Mouse (Mus musculus): ENCODE data around the gene Megf9. TPM values are rescaled to one million over a fixed set of nuclear protein-coding genes. Genes with fewer than 3 reads are reported as not detected.

Megf9 gene
- polyA plus RNA-seq, 1 experiment, result 1.1 TPM

DNA sequence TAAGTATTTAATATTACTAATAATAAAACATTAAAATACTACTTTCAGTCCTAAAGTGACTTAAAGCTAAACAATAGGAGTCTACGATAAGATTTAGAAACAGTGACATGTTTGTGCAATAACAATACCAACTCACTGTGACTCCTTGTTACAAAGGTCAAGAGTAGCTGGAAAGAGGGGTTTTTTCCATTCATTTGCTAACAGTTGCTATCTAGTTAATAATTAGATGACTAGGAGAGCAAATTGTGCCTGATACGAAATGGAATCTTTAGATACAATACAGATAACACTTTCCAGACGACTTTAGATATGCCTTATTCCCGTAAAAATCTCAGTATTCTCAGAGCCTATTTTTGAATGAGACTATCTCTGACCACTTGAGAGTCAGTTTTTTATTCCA, 52.9 kb downstream of the Megf9 start:
- Histone ChIP-seq H3K27me3 (ENCODE audit: control insufficient read depth, insufficient read depth, low read length, poor library complexity, severe bottlenecking) (no peaks in the 10 kb centered on the region), H3K9ac (ENCODE audit: low read depth, poor library complexity, severe bottlenecking) (no peak overlapping the region), H3K27ac (ENCODE audit: insufficient read depth, low read length) (no peak overlapping the region), H3K36me3 (ENCODE audit: control insufficient read depth, insufficient read depth, low read length, poor library complexity, severe bottlenecking) (no peaks in the 10 kb centered on the region), H3K4me1 (ENCODE audit: control insufficient read depth, insufficient read depth, low read length) (no peaks in the 10 kb centered on the region), H3K9me3 (replicated peaks; ENCODE audit: control insufficient read depth, insufficient read depth, low read length, poor library complexity, severe bottlenecking) (no peaks in the 10 kb centered on the region), H3K4me3 (ENCODE audit: low read depth, low read length) (no peak overlapping the region)
- TF ChIP-seq EP300 (IDR thresholded peaks at IDR 0.05; ENCODE audit: insufficient read depth, low read depth, low read length) (no peak), CTCF (IDR thresholded peaks at IDR 0.05; ENCODE audit: low read depth, low read length) (no peak), POLR2A (IDR thresholded peaks at IDR 0.05; ENCODE audit: insufficient read depth, low read length) (no peak)

GRCm38 (mm10) chr4:70471398-70471797, 63.4 kb downstream of the Megf9 start:
- no peak overlapping the region for H3K27ac ChIP-seq (ENCODE audit: insufficient read depth, low read length)
- no peak for TF ChIP-seq POLR2A (IDR thresholded peaks at IDR 0.05; ENCODE audit: insufficient read depth, low read length)
- TF ChIP-seq CTCF (IDR thresholded peaks at IDR 0.05; ENCODE audit: low read depth, low read length), result no peak
- TF ChIP-seq EP300 (IDR thresholded peaks at IDR 0.05; ENCODE audit: insufficient read depth, low read depth, low read length), result no peak
- H3K4me3 ChIP-seq (ENCODE audit: low read depth, low read length), result no peak overlapping the region
- no peaks in the 10 kb centered on the region for H3K27me3 ChIP-seq (ENCODE audit: control insufficient read depth, insufficient read depth, low read length, poor library complexity, severe bottlenecking)
- no peaks in the 10 kb centered on the region for H3K36me3 ChIP-seq (ENCODE audit: control insufficient read depth, insufficient read depth, low read length, poor library complexity, severe bottlenecking)
- H3K9ac ChIP-seq (ENCODE audit: low read depth, poor library complexity, severe bottlenecking), result no peak overlapping the region
- H3K4me1 ChIP-seq (ENCODE audit: control insufficient read depth, insufficient read depth, low read length), result no peaks in the 10 kb centered on the region
- no peaks in the 10 kb centered on the region for H3K9me3 ChIP-seq (replicated peaks; ENCODE audit: control insufficient read depth, insufficient read depth, low read length, poor library complexity, severe bottlenecking)

GRCm38 (mm10) chr4:70465921-70466689, 68.7 kb downstream of the Megf9 start:
- Histone ChIP-seq H3K9me3 (replicated peaks; ENCODE audit: control insufficient read depth, insufficient read depth, low read length, poor library complexity, severe bottlenecking) (no peaks in the 10 kb centered on the region), H3K4me3 (ENCODE audit: low read depth, low read length) (no peak overlapping the region), H3K27me3 (ENCODE audit: control insufficient read depth, insufficient read depth, low read length, poor library complexity, severe bottlenecking) (no peaks in the 10 kb centered on the region), H3K9ac (ENCODE audit: low read depth, poor library complexity, severe bottlenecking) (no peak overlapping the region), H3K4me1 (ENCODE audit: control insufficient read depth, insufficient read depth, low read length) (no peaks in the 10 kb centered on the region), H3K36me3 (ENCODE audit: control insufficient read depth, insufficient read depth, low read length, poor library complexity, severe bottlenecking) (no peaks in the 10 kb centered on the region), H3K27ac (ENCODE audit: insufficient read depth, low read length) (no peak overlapping the region)
- TF ChIP-seq POLR2A (IDR thresholded peaks at IDR 0.05; ENCODE audit: insufficient read depth, low read length), result no peak
- no peak for TF ChIP-seq EP300 (IDR thresholded peaks at IDR 0.05; ENCODE audit: insufficient read depth, low read depth, low read length)
- no peak for TF ChIP-seq CTCF (IDR thresholded peaks at IDR 0.05; ENCODE audit: low read depth, low read length)

GRCm38 (mm10) chr4:70463302-70463701, 71.5 kb downstream of the Megf9 start:
- Histone ChIP-seq H3K9me3 (replicated peaks; ENCODE audit: control insufficient read depth, insufficient read depth, low read length, poor library complexity, severe bottlenecking) (no peaks in the 10 kb centered on the region), H3K36me3 (ENCODE audit: control insufficient read depth, insufficient read depth, low read length, poor library complexity, severe bottlenecking) (no peaks in the 10 kb centered on the region), H3K9ac (ENCODE audit: low read depth, poor library complexity, severe bottlenecking) (no peak overlapping the region), H3K4me3 (ENCODE audit: low read depth, low read length) (no peak overlapping the region), H3K4me1 (ENCODE audit: control insufficient read depth, insufficient read depth, low read length) (no peaks in the 10 kb centered on the region), H3K27ac (ENCODE audit: insufficient read depth, low read length) (no peak overlapping the region), H3K27me3 (ENCODE audit: control insufficient read depth, insufficient read depth, low read length, poor library complexity, severe bottlenecking) (no peaks in the 10 kb centered on the region)
- TF ChIP-seq POLR2A (IDR thresholded peaks at IDR 0.05; ENCODE audit: insufficient read depth, low read length) (no peak), CTCF (IDR thresholded peaks at IDR 0.05; ENCODE audit: low read depth, low read length) (no peak), EP300 (IDR thresholded peaks at IDR 0.05; ENCODE audit: insufficient read depth, low read depth, low read length) (no peak)

DNA sequence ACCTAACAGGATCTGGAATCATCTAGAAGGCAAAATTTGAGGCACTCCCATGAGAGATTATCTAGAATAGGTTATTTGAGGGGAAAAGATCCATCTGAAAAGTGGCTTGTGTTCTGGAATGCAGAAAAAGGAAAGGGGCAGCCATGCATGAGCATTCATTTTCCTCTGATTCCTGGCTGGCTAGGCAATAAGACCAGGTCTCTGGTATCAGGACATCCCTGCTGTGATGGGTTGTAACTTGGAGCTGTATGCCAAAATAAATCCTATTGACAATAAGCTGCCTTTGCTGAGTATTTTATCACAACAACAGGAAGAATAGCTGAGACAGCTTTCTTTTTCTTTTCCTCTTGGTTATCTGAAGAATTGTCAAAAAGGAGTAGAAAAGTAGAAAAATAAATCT, 73.4 kb downstream of the Megf9 start:
- no peak for TF ChIP-seq CTCF (IDR thresholded peaks at IDR 0.05; ENCODE audit: low read depth, low read length)
- no peak for TF ChIP-seq POLR2A (IDR thresholded peaks at IDR 0.05; ENCODE audit: insufficient read depth, low read length)
- Histone ChIP-seq H3K27me3 (ENCODE audit: control insufficient read depth, insufficient read depth, low read length, poor library complexity, severe bottlenecking) (no peaks in the 10 kb centered on the region), H3K36me3 (ENCODE audit: control insufficient read depth, insufficient read depth, low read length, poor library complexity, severe bottlenecking) (no peaks in the 10 kb centered on the region), H3K4me3 (ENCODE audit: low read depth, low read length) (no peak overlapping the region), H3K9ac (ENCODE audit: low read depth, poor library complexity, severe bottlenecking) (no peak overlapping the region), H3K9me3 (replicated peaks; ENCODE audit: control insufficient read depth, insufficient read depth, low read length, poor library complexity, severe bottlenecking) (no peaks in the 10 kb centered on the region), H3K4me1 (ENCODE audit: control insufficient read depth, insufficient read depth, low read length) (no peaks in the 10 kb centered on the region), H3K27ac (ENCODE audit: insufficient read depth, low read length) (no peak overlapping the region)

- no peak overlapping the region for H3K27ac ChIP-seq (ENCODE audit: insufficient read depth, low read length)
- H3K9ac ChIP-seq (ENCODE audit: low read depth, poor library complexity, severe bottlenecking), result no peak overlapping the region
- H3K36me3 ChIP-seq (ENCODE audit: control insufficient read depth, insufficient read depth, low read length, poor library complexity, severe bottlenecking), result no peaks in the 10 kb centered on the region
- no peak overlapping the region for H3K4me3 ChIP-seq (ENCODE audit: low read depth, low read length)
- no peak for TF ChIP-seq POLR2A (IDR thresholded peaks at IDR 0.05; ENCODE audit: insufficient read depth, low read length)
- no peak for TF ChIP-seq EP300 (IDR thresholded peaks at IDR 0.05; ENCODE audit: insufficient read depth, low read depth, low read length)
- no peak for TF ChIP-seq CTCF (IDR thresholded peaks at IDR 0.05; ENCODE audit: low read depth, low read length)
- no peaks in the 10 kb centered on the region for H3K27me3 ChIP-seq (ENCODE audit: control insufficient read depth, insufficient read depth, low read length, poor library complexity, severe bottlenecking)
- H3K4me1 ChIP-seq (ENCODE audit: control insufficient read depth, insufficient read depth, low read length), result no peaks in the 10 kb centered on the region
- H3K9me3 ChIP-seq (replicated peaks; ENCODE audit: control insufficient read depth, insufficient read depth, low read length, poor library complexity, severe bottlenecking), result no peaks in the 10 kb centered on the region
Measured at GRCm38 (mm10) chr4:70452161-70452560, 82.6 kb downstream of the Megf9 start.
